Comparison of ENCODE assay signal across 8 mouse cellular contexts in genomic region chr4:117786963-117787362, GRCm38 (mm10). TPM values are rescaled to one million over a fixed set of nuclear protein-coding genes. Genes with fewer than 3 reads are reported as not detected.
DNase-seq lines count a peak whose midpoint lies in the region; ATAC-seq and TF ChIP-seq lines count a peak whose summit lies in the region.

No protein-coding gene starts in this region.

- H3K36me3 ChIP-seq in heart, embryonic 10.5 days, result no peaks in the 10 kb centered on the region
- H3K36me3 ChIP-seq in kidney, embryonic 16.5 days (ENCODE audit: insufficient read depth, low read length), result no peaks in the 10 kb centered on the region
- H3K36me3 ChIP-seq in midbrain, embryonic 10.5 days, result no peaks in the 10 kb centered on the region

- H3K4me2 ChIP-seq in kidney, embryonic 16.5 days (replicated peaks; ENCODE audit: low read depth, low read length), result no peak overlapping the region

- DNase-seq in lung, adult 18-20 months, result peak; percentile 5 to 19
- DNase-seq in lung, adult 2 months, result no peak
- DNase-seq in heart, embryonic 10.5 days (ENCODE audit: low spot score), result peak; percentile 91
- peak; percentile 41 for DNase-seq in midbrain, embryonic 10.5 days (ENCODE audit: low spot score)
- DNase-seq in layer of hippocampus, adult 9-10 months (ENCODE audit: low spot score), result no peak
- no peak for DNase-seq in ovary, adult 18-20 months (ENCODE audit: low spot score)
- DNase-seq in cerebellum, adult 9-10 months, result no peak

- no peak for TF ChIP-seq CTCF in lung, adult 2 months (IDR thresholded peaks at IDR 0.05; ENCODE audit: insufficient read depth, low read length)

- no peaks in the 10 kb centered on the region for H3K9me3 ChIP-seq in heart, embryonic 10.5 days
- H3K9me3 ChIP-seq in kidney, embryonic 16.5 days (ENCODE audit: low read length), result no peaks in the 10 kb centered on the region
- H3K9me3 ChIP-seq in midbrain, embryonic 10.5 days (replicated peaks), result no peaks in the 10 kb centered on the region; the same call in 1 of the 2 replicates

- H3K4me1 ChIP-seq in lung, adult 2 months (ENCODE audit: control insufficient read depth, insufficient read depth, low read length), result no peaks in the 10 kb centered on the region
- H3K4me1 ChIP-seq in heart, embryonic 10.5 days, result peaks cover 5% of the 10 kb centered on the region; the same call in 1 of the 2 replicates
- no peaks in the 10 kb centered on the region for H3K4me1 ChIP-seq in kidney, embryonic 16.5 days (ENCODE audit: insufficient read depth, low read length)
- H3K4me1 ChIP-seq in midbrain, embryonic 10.5 days, result 0 out of 2 replicates have a peak, but pooled peaks cover 4% of the 10 kb centered on the region

- H3K27ac ChIP-seq in heart, embryonic 10.5 days, result peak overlapping the region; percentile 64
- no peak overlapping the region for H3K27ac ChIP-seq in kidney, embryonic 16.5 days (ENCODE audit: low read length)
- H3K27ac ChIP-seq in midbrain, embryonic 10.5 days (replicated peaks), result no peak overlapping the region; the same call in 1 of the 2 replicates

- H3K9ac ChIP-seq in kidney, embryonic 16.5 days (replicated peaks; ENCODE audit: low read length), result no peak overlapping the region

- H3K4me3 ChIP-seq in lung, adult 2 months (replicated peaks; ENCODE audit: extremely low read depth, low read depth, low read length), result no peak overlapping the region
- H3K4me3 ChIP-seq in heart, embryonic 10.5 days, result peak overlapping the region; percentile 44
- H3K4me3 ChIP-seq in kidney, embryonic 16.5 days (ENCODE audit: low read length), result no peak overlapping the region
- peak overlapping the region; percentile 9; the same call in 1 of the 2 replicates for H3K4me3 ChIP-seq in midbrain, embryonic 10.5 days

- no peaks in the 10 kb centered on the region for H3K27me3 ChIP-seq in heart, embryonic 10.5 days (ENCODE audit: insufficient read depth, poor library complexity, severe bottlenecking)
- H3K27me3 ChIP-seq in kidney, embryonic 16.5 days (ENCODE audit: insufficient read depth, low read length), result no peaks in the 10 kb centered on the region
- no peaks in the 10 kb centered on the region for H3K27me3 ChIP-seq in midbrain, embryonic 10.5 days (ENCODE audit: low read depth, poor library complexity, severe bottlenecking)

- WGBS in lung, adult 2 months, result 22% methylated on average over 8 of the region's 8 CpGs
- 28% methylated on average over 8 of the region's 8 CpGs for WGBS in heart, embryonic 10.5 days
- WGBS in kidney, embryonic 16.5 days, result 33% methylated on average over 8 of the region's 8 CpGs
- 47% methylated on average over 8 of the region's 8 CpGs for WGBS in midbrain, embryonic 10.5 days

- TF ChIP-seq POLR2A in lung, adult 2 months (IDR thresholded peaks at IDR 0.05; ENCODE audit: borderline replicate concordance, extremely low read depth, low read depth, low read length), result no peak

- ATAC-seq in kidney, embryonic 16.5 days (ENCODE audit: low FRiP score, low TSS enrichment), result peak; percentile 81

RNA-seq across cellular contexts. Expression of gene Klf17, which starts 21.5 kb away (rescaled TPM):
- not detected in 2 replicates for polyA plus RNA-seq in lung, adult 2 months (2012; rRNA removed)
- 0.05 TPM in 1 of 2 replicates, not detected in the other for polyA plus RNA-seq in heart, embryonic 10.5 days (2016; fragmentation: Nextera tagmentation; extraction: Ambion mirVana)
- polyA plus RNA-seq in kidney, embryonic 16.5 days (2015; fragmentation: Nextera tagmentation; extraction: Ambion mirVana), result 0.06 TPM in 1 of 2 replicates, not detected in the other
- not detected in 2 replicates for polyA plus RNA-seq in midbrain, embryonic 10.5 days (2016; fragmentation: Nextera tagmentation; extraction: Ambion mirVana)

RNA-seq across cellular contexts. Expression of gene Slc6a9, which starts 47.3 kb away (rescaled TPM):
- 77.6 and 84.6 TPM in 2 replicates for polyA plus RNA-seq in lung, adult 2 months (2012; rRNA removed)
- 12.5 and 12.8 TPM in 2 replicates for polyA plus RNA-seq in heart, embryonic 10.5 days (2016; fragmentation: Nextera tagmentation; extraction: Ambion mirVana)
- 12.3 and 13.4 TPM in 2 replicates for polyA plus RNA-seq in kidney, embryonic 16.5 days (2015; fragmentation: Nextera tagmentation; extraction: Ambion mirVana)
- polyA plus RNA-seq in midbrain, embryonic 10.5 days (2016; fragmentation: Nextera tagmentation; extraction: Ambion mirVana), result 6.7 and 8.6 TPM in 2 replicates

Comparison
In these comparisons a context has a peak if more than half of its experiments do, and no peak if none do; other contexts are left out.
1. DNase-seq: peak in lung, adult 18-20 months (2 of 2), heart, embryonic 10.5 days (single experiment) and midbrain, embryonic 10.5 days (single experiment); none in lung, adult 2 months (single experiment), layer of hippocampus, adult 9-10 months (single experiment), ovary, adult 18-20 months (single experiment) and cerebellum, adult 9-10 months (single experiment).
2. H3K4me3 ChIP-seq: peak in heart, embryonic 10.5 days (single experiment) and midbrain, embryonic 10.5 days (single experiment); none in lung, adult 2 months (single experiment) and kidney, embryonic 16.5 days (single experiment).